Comparison of ENCODE assay signal across 28 mouse cellular contexts in genomic region chr8:111701380-111701779, GRCm38 (mm10). TPM values are rescaled to one million over a fixed set of nuclear protein-coding genes. Genes with fewer than 3 reads are reported as not detected.
A peak's percentile ranks its signal among the peaks of the same experiment; 100 is the strongest.
DNase-seq lines count a peak whose midpoint lies in the region; ATAC-seq and TF ChIP-seq lines count a peak whose summit lies in the region.
"Had no signal": no experiment of that assay in that cellular context is flagged by ENCODE, and none has a peak within 500 bp of the region (broad histone marks: within the 10 kb centered on the region; RNA-seq: fewer than 3 reads in every experiment).

No protein-coding gene starts in this region.

- H3K9me3 ChIP-seq in heart, embryonic 13.5 days = no peaks in the 10 kb centered on the region
- no peaks in the 10 kb centered on the region for H3K9me3 ChIP-seq in embryonic facial prominence, embryonic 10.5 days
- no peaks in the 10 kb centered on the region; the same call in 1 of the 2 replicates for H3K9me3 ChIP-seq in intestine, embryonic 15.5 days
- H3K9me3 ChIP-seq in stomach, embryonic 16.5 days (replicated peaks; ENCODE audit: control insufficient read depth, low read length) = no peaks in the 10 kb centered on the region
- H3K9me3 ChIP-seq: forebrain, embryonic 12.5 days; forebrain, embryonic 15.5 days; hindbrain, embryonic 12.5 days; hindbrain, embryonic 15.5 days had no signal

- no peak for TF ChIP-seq EP300 in heart, adult 2 months (IDR thresholded peaks at IDR 0.05; ENCODE audit: insufficient read depth, low read depth, low read length)

- DNase-seq in heart, adult 2 months = no peak
- DNase-seq in embryonic facial prominence, embryonic 10.5 days (ENCODE audit: low spot score) = no peak
- DNase-seq in lung, postnatal 25 days (ENCODE audit: low spot score) = no peak
- no peak for DNase-seq in frontal cortex, postnatal 10 days (ENCODE audit: low spot score in 2 of 2)
- DNase-seq: adrenal gland, adult 8-10 months; adrenal gland, postnatal 36 days; cerebellum, adult 18-20 months; cerebellum, adult 9-10 months; cerebellum, postnatal 14 days; gastrocnemius, postnatal 25 days; heart, adult 18-20 months had no signal

- 74% methylated on average over 9 of the region's 9 CpGs for WGBS in heart, embryonic 13.5 days
- WGBS in heart, adult 2 months = 83% methylated on average over 9 of the region's 9 CpGs
- WGBS in embryonic facial prominence, embryonic 10.5 days = 84% methylated on average over 9 of the region's 9 CpGs
- 60% methylated on average over 9 of the region's 9 CpGs for WGBS in intestine, embryonic 15.5 days
- 58% methylated on average over 9 of the region's 9 CpGs for WGBS in stomach, embryonic 16.5 days

- H3K79me2 ChIP-seq in heart, adult 2 months (replicated peaks; ENCODE audit: control insufficient read depth, insufficient read depth, low read length) = no peaks in the 10 kb centered on the region

- no peak for TF ChIP-seq CTCF in heart, adult 2 months (IDR thresholded peaks at IDR 0.05)

- H3K4me3 ChIP-seq in heart, embryonic 13.5 days = no peak overlapping the region
- no peak overlapping the region for H3K4me3 ChIP-seq in heart, adult 2 months
- H3K4me3 ChIP-seq in embryonic facial prominence, embryonic 10.5 days = no peak overlapping the region
- no peak overlapping the region for H3K4me3 ChIP-seq in intestine, embryonic 15.5 days (replicated peaks)
- no peak overlapping the region for H3K4me3 ChIP-seq in stomach, embryonic 16.5 days (replicated peaks; ENCODE audit: low read length)
- H3K4me3 ChIP-seq: embryonic facial prominence, embryonic 13.5 days; erythroblast, embryonic 14.5 days; forebrain, embryonic 12.5 days; forebrain, embryonic 15.5 days; heart, embryonic 10.5 days; hindbrain, embryonic 12.5 days; hindbrain, embryonic 15.5 days had no signal

- no peak overlapping the region for H3K27ac ChIP-seq in heart, embryonic 13.5 days (replicated peaks)
- no peak overlapping the region for H3K27ac ChIP-seq in heart, adult 2 months
- H3K27ac ChIP-seq in embryonic facial prominence, embryonic 10.5 days (replicated peaks) = 0 out of 2 replicates have a peak overlapping the region, but pooled peaks have one; percentile 15
- H3K27ac ChIP-seq in intestine, embryonic 15.5 days = peak overlapping the region; percentile 28; the same call in 1 of the 2 replicates
- H3K27ac ChIP-seq in stomach, embryonic 16.5 days (ENCODE audit: low read length) = no peak overlapping the region
- H3K27ac ChIP-seq: embryonic facial prominence, embryonic 13.5 days; forebrain, embryonic 12.5 days; forebrain, embryonic 15.5 days; heart, embryonic 10.5 days; hindbrain, embryonic 12.5 days; hindbrain, embryonic 15.5 days had no signal

- ATAC-seq in heart, embryonic 13.5 days (ENCODE audit: extremely low read depth, insufficient number of reproducible peaks, low FRiP score, low TSS enrichment) = peak; percentile 11; the same call in 1 of the 2 replicates
- ATAC-seq in intestine, embryonic 15.5 days = peak; percentile 65
- peak; percentile 26; the same call in 1 of the 2 replicates for ATAC-seq in stomach, embryonic 16.5 days (ENCODE audit: insufficient read depth, low FRiP score)
- ATAC-seq: CD4-positive, CD25-positive, alpha-beta regulatory T cell, adult 4 months; forebrain, embryonic 15.5 days had no signal

- no peaks in the 10 kb centered on the region for H3K27me3 ChIP-seq in heart, embryonic 13.5 days (replicated peaks)
- no peaks in the 10 kb centered on the region for H3K27me3 ChIP-seq in heart, adult 2 months (ENCODE audit: control insufficient read depth, insufficient read depth, low read length)
- no peaks in the 10 kb centered on the region for H3K27me3 ChIP-seq in embryonic facial prominence, embryonic 10.5 days (replicated peaks; ENCODE audit: low read depth, poor library complexity, severe bottlenecking)
- no peaks in the 10 kb centered on the region for H3K27me3 ChIP-seq in intestine, embryonic 15.5 days (replicated peaks)
- H3K27me3 ChIP-seq in stomach, embryonic 16.5 days (ENCODE audit: control insufficient read depth, insufficient read depth, low read length) = no peaks in the 10 kb centered on the region
- H3K27me3 ChIP-seq: embryonic facial prominence, embryonic 13.5 days; forebrain, embryonic 12.5 days; forebrain, embryonic 15.5 days; hindbrain, embryonic 12.5 days; hindbrain, embryonic 15.5 days had no signal

- H3K4me1 ChIP-seq in heart, embryonic 13.5 days = peaks cover 18% of the 10 kb centered on the region
- no peaks in the 10 kb centered on the region for H3K4me1 ChIP-seq in heart, adult 2 months (ENCODE audit: control insufficient read depth, insufficient read depth, low read length)
- no peaks in the 10 kb centered on the region for H3K4me1 ChIP-seq in embryonic facial prominence, embryonic 10.5 days
- peaks cover 4% of the 10 kb centered on the region for H3K4me1 ChIP-seq in intestine, embryonic 15.5 days (replicated peaks)
- H3K4me1 ChIP-seq in stomach, embryonic 16.5 days (ENCODE audit: control insufficient read depth, insufficient read depth, low read length) = peaks cover 3% of the 10 kb centered on the region; the same call in 1 of the 2 replicates
- H3K4me1 ChIP-seq: forebrain, embryonic 12.5 days; forebrain, embryonic 15.5 days; hindbrain, embryonic 12.5 days; hindbrain, embryonic 15.5 days had no signal

- TF ChIP-seq POLR2A in heart, adult 2 months (IDR thresholded peaks at IDR 0.05; ENCODE audit: insufficient read depth, low read depth, low read length) = no peak

- H3K36me3 ChIP-seq in heart, embryonic 13.5 days = no peaks in the 10 kb centered on the region
- no peaks in the 10 kb centered on the region for H3K36me3 ChIP-seq in heart, adult 2 months (ENCODE audit: control insufficient read depth, insufficient read depth, low read length)
- no peaks in the 10 kb centered on the region for H3K36me3 ChIP-seq in embryonic facial prominence, embryonic 10.5 days (replicated peaks)
- no peaks in the 10 kb centered on the region for H3K36me3 ChIP-seq in intestine, embryonic 15.5 days
- no peaks in the 10 kb centered on the region for H3K36me3 ChIP-seq in stomach, embryonic 16.5 days (ENCODE audit: control insufficient read depth, insufficient read depth, low read length)
- H3K36me3 ChIP-seq: embryonic facial prominence, embryonic 13.5 days; forebrain, embryonic 12.5 days; forebrain, embryonic 15.5 days; heart, embryonic 10.5 days; hindbrain, embryonic 12.5 days; hindbrain, embryonic 15.5 days had no signal

- no peak overlapping the region for H3K4me2 ChIP-seq in heart, embryonic 13.5 days
- H3K4me2 ChIP-seq in intestine, embryonic 15.5 days (replicated peaks) = no peak overlapping the region
- no peak overlapping the region for H3K4me2 ChIP-seq in stomach, embryonic 16.5 days (ENCODE audit: low read depth, low read length)
- H3K4me2 ChIP-seq: embryonic facial prominence, embryonic 13.5 days; forebrain, embryonic 12.5 days; forebrain, embryonic 15.5 days; hindbrain, embryonic 12.5 days; hindbrain, embryonic 15.5 days had no signal

- intact Hi-C loops in heart, adult 2 months (cut with DNase I) = no loop called here

- H3K9ac ChIP-seq in heart, embryonic 13.5 days = no peak overlapping the region
- no peak overlapping the region for H3K9ac ChIP-seq in heart, adult 2 months (ENCODE audit: low read depth, low read length)
- H3K9ac ChIP-seq in intestine, embryonic 15.5 days = no peak overlapping the region
- no peak overlapping the region for H3K9ac ChIP-seq in stomach, embryonic 16.5 days (ENCODE audit: low read length)
- H3K9ac ChIP-seq: embryonic facial prominence, embryonic 13.5 days; forebrain, embryonic 12.5 days; forebrain, embryonic 15.5 days; hindbrain, embryonic 12.5 days; hindbrain, embryonic 15.5 days had no signal

RNA-seq across cellular contexts. Expression of gene Ctrb1, which starts 10.6 kb away (rescaled TPM):
- 1.9 TPM in 1 of 2 replicates, not detected in the other for polyA plus RNA-seq in heart, embryonic 13.5 days (2015; fragmentation: Nextera tagmentation; extraction: Ambion mirVana)
- total RNA-seq in heart, adult 2 months (2021) = not detected
- polyA plus RNA-seq in heart, adult 2 months (2012; rRNA removed) = 0.68 and 0.82 TPM in 2 replicates
- polyA plus RNA-seq in embryonic facial prominence, embryonic 10.5 days (2016; fragmentation: Nextera tagmentation; extraction: Ambion mirVana) = not detected in 2 replicates
- polyA plus RNA-seq in intestine, embryonic 15.5 days (2015; fragmentation: Nextera tagmentation; extraction: Ambion mirVana) = 1,145 and 3,143 TPM in 2 replicates
- polyA plus RNA-seq in stomach, embryonic 16.5 days (2015; fragmentation: Nextera tagmentation; extraction: Ambion mirVana) = 3,395 and 3,754 TPM in 2 replicates
- total RNA-seq: adrenal gland, adult 8-10 months; common myeloid progenitor, adult 5-6 weeks; gastrocnemius, postnatal 25 days; heart, adult 18-20 months; heart, postnatal 25 days; hematopoietic stem cell, adult 5-6 weeks; MEL had no signal
- polyA plus RNA-seq: CD4-positive, CD25-positive, alpha-beta regulatory T cell, adult 4 months; embryonic facial prominence, embryonic 13.5 days; erythroblast, embryonic 14.5 days; forebrain, embryonic 12.5 days; forebrain, embryonic 15.5 days; heart, embryonic 10.5 days; heart, embryonic 14.5 days; heart, postnatal 0 days; hindbrain, embryonic 12.5 days had no signal

RNA-seq across cellular contexts. Expression of gene Bcar1, which starts 42.2 kb away (rescaled TPM):
- polyA plus RNA-seq in heart, embryonic 13.5 days (2015; fragmentation: Nextera tagmentation; extraction: Ambion mirVana) = 40.2 and 43.4 TPM in 2 replicates
- total RNA-seq in heart, adult 2 months (2021) = 10 to 100 TPM; 19.1 to 21.1 TPM
- polyA plus RNA-seq in heart, adult 2 months (2012; rRNA removed) = 31.3 TPM in 2 replicates
- 61.1 and 62.4 TPM in 2 replicates for polyA plus RNA-seq in embryonic facial prominence, embryonic 10.5 days (2016; fragmentation: Nextera tagmentation; extraction: Ambion mirVana)
- polyA plus RNA-seq in intestine, embryonic 15.5 days (2015; fragmentation: Nextera tagmentation; extraction: Ambion mirVana) = 40.8 and 44.2 TPM in 2 replicates
- 38.5 and 44.6 TPM in 2 replicates for polyA plus RNA-seq in stomach, embryonic 16.5 days (2015; fragmentation: Nextera tagmentation; extraction: Ambion mirVana)
- total RNA-seq: common myeloid progenitor, adult 5-6 weeks; hematopoietic stem cell, adult 5-6 weeks had no signal

RNA-seq across cellular contexts. Expression of gene Zfp1, which starts 58.2 kb away (rescaled TPM):
- 12.9 and 13.8 TPM in 2 replicates for polyA plus RNA-seq in heart, embryonic 13.5 days (2015; fragmentation: Nextera tagmentation; extraction: Ambion mirVana)
- total RNA-seq in heart, adult 2 months (2021) = 1 to 10 TPM; 6.3 to 7.6 TPM
- 4.3 and 6.4 TPM in 2 replicates for polyA plus RNA-seq in heart, adult 2 months (2012; rRNA removed)
- polyA plus RNA-seq in embryonic facial prominence, embryonic 10.5 days (2016; fragmentation: Nextera tagmentation; extraction: Ambion mirVana) = 20.2 and 20.9 TPM in 2 replicates
- polyA plus RNA-seq in intestine, embryonic 15.5 days (2015; fragmentation: Nextera tagmentation; extraction: Ambion mirVana) = 14.9 and 15.7 TPM in 2 replicates
- 19.3 TPM in 2 replicates for polyA plus RNA-seq in stomach, embryonic 16.5 days (2015; fragmentation: Nextera tagmentation; extraction: Ambion mirVana)

Comparison
In these comparisons a context has a peak if more than half of its experiments do, and no peak if none do; other contexts are left out.
1. ATAC-seq: peak in every context shown above with its lines; median percentile 65 in intestine, embryonic 15.5 days; 26 in stomach, embryonic 16.5 days; 11 in heart, embryonic 13.5 days.
2. H3K27ac ChIP-seq: peak in embryonic facial prominence, embryonic 10.5 days (single experiment) and intestine, embryonic 15.5 days (single experiment); none in heart, embryonic 13.5 days (single experiment), heart, adult 2 months (single experiment) and stomach, embryonic 16.5 days (single experiment).
3. RNA of gene Ctrb1, which starts 10.6 kb away (polyA plus RNA-seq): 3,395 to 3,754 TPM in stomach, embryonic 16.5 days and 1,145 to 3,143 TPM in intestine, embryonic 15.5 days; 0.68 to 0.82 TPM in heart, adult 2 months, 1.9 TPM in heart, embryonic 13.5 days and not detected in embryonic facial prominence, embryonic 10.5 days; every median in the first group is over 100 times any median in the second.